Mouse (Mus musculus) heart, adult 18-20 months (tissue): ENCODE data around the gene Gm21958. TPM values are rescaled to one million over a fixed set of nuclear protein-coding genes. Genes with fewer than 3 reads are reported as not detected.

Experiments used
- total RNA-seq, 2 experiments: library from RNA; stranded (reverse); gene quantifications; 2 replicates each; pipeline ENCODE4 v1.2.3; 2021

Gene Gm21958
- total RNA-seq, 2 experiments from 2014 or later, result not detected

Other genes starting within 250 kb of the Gm21958 start
- 10 to 100 TPM; 16.7 to 19.3 TPM for gene Supt20, start 21.5 kb downstream of the Gm21958 start, total RNA-seq
- 10 to 100 TPM; 17.8 to 19.3 TPM for gene Exosc8, start 21.0 kb upstream of the Gm21958 start, total RNA-seq
- gene Alg5, start 21.2 kb upstream of the Gm21958 start, total RNA-seq, result 10 to 100 TPM; 10.6 to 11.4 TPM
- gene Smad9, start 41.2 kb upstream of the Gm21958 start, total RNA-seq, result 1 to 10 TPM; 1.7 to 1.9 TPM
- gene Rfxap, start 93.4 kb upstream of the Gm21958 start, total RNA-seq, result 10 to 100 TPM; 16.6 to 19.1 TPM
- under 1 TPM; 0.10 to 0.27 TPM for gene Sertm1, start 201.5 kb upstream of the Gm21958 start, total RNA-seq